Mouse (Mus musculus) midbrain, embryonic 16.5 days (tissue): ENCODE data around the gene Mylpf. TPM values are rescaled to one million over a fixed set of nuclear protein-coding genes. Genes with fewer than 3 reads are reported as not detected.

Experiments
- ATAC-seq: fragments of 200-750 bp; cut with Nextera tagmentation; 2 replicates; pipeline ENCODE4 v1.8.0; 2017; ENCODE audit warnings: moderate TSS enrichment
- H3K27ac ChIP-seq: fragments of 300-500 bp; sonication (generic); 2 replicates; pipeline ENCODE4 v1.5.1; 2014; ENCODE audit warnings: mild to moderate bottlenecking, low read length, mixed read lengths
- H3K27me3 ChIP-seq: fragments of 300-500 bp; sonication (generic); 2 replicates; pipeline ENCODE4 v1.6.1; 2014; ENCODE audit warnings: low read depth, low read length, mixed read lengths; ENCODE audit not compliant: control insufficient read depth, insufficient read depth
- H3K36me3 ChIP-seq: fragments of 300-500 bp; sonication (generic); 2 replicates; pipeline ENCODE4 v1.6.1; 2014; ENCODE audit warnings: mild to moderate bottlenecking, low read length, moderate library complexity, mixed read lengths; ENCODE audit not compliant: control insufficient read depth, insufficient read depth
- H3K4me1 ChIP-seq: fragments of 300-500 bp; sonication (generic); 2 replicates; pipeline ENCODE4 v1.6.1; 2014; ENCODE audit warnings: mild to moderate bottlenecking, low read length, mixed read lengths; ENCODE audit not compliant: control insufficient read depth, insufficient read depth
- H3K4me2 ChIP-seq: fragments of 300-500 bp; sonication (generic); 2 replicates; pipeline ENCODE4 v1.6.1; 2014; ENCODE audit warnings: mild to moderate bottlenecking, low read length, mixed read lengths
- H3K4me3 ChIP-seq: fragments of 300-500 bp; sonication (generic); 2 replicates; pipeline ENCODE4 v1.5.1; 2014; ENCODE audit warnings: low read depth, mild to moderate bottlenecking, low read length, moderate library complexity, mixed read lengths
- H3K9ac ChIP-seq: fragments of 300-500 bp; sonication (generic); 2 replicates; pipeline ENCODE4 v1.6.1; 2014; ENCODE audit warnings: low read depth, low read length, mixed read lengths
- H3K9me3 ChIP-seq: fragments of 300-500 bp; sonication (generic); replicated peaks from 2 replicates; pipeline ENCODE4 v1.6.1; 2014; ENCODE audit warnings: mild to moderate bottlenecking, low read length, mixed read lengths; ENCODE audit not compliant: control insufficient read depth, poor library complexity, severe bottlenecking
- WGBS: fragments of 180-500 bp; shearing (Covaris S2); extraction: QIAGEN DNeasy Blood & Tissue Kit; methylation state at CpG from one replicate; pipeline ENCODE4 v1.1.7; 2014; 5-methylcytosine and 5-hydroxymethylcytosine counted together
- polyA plus RNA-seq: library from polyadenylated mRNA; unstranded; fragments of >200 nt; fragmentation: Nextera tagmentation; extraction: Ambion mirVana; gene quantifications from 2 replicates; pipeline ENCODE4 v1.2.1, GENCODE M21; 2015

Mylpf gene
- polyA plus RNA-seq, 1 experiment from 2014 or later, result 2.8 TPM

DNA sequence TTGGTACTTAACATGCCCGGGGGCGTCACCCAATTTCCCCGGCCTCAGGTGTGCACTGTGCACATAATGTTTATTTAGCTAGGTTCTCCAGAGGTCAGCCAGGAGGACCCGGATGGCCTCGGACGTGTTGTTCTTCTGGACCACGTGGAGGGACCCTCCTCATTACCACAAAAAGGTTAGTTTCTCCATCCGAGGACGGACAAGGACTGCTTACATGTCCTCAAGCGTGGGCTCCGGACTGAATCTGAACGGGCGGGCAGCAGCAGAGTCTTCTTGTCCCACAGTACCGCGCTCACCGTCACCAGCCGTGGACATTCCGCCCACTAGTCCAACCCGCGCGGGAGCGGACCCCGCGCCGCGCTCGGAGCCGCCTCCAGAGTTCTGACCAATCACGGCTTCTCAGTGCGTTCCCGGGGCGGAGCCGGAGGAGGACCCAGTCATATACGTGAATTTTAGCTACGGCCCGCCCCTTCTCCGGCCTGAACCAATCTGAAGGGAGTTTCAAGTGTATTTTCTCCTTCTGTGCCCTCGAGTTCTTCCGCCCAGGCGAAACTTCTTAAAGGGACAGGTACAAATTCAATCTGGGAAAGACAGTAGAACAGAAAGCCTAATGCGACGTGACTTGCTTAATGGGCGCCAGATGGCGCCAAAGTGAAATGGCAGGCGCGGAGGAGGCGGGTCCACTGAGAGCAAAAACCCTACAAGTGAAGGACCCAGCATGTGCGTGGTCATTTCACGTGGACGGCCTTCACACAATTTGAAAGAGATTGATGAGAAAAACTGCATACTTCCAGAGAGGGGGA is 51.8 kb downstream of the Mylpf start, which contains the start of gene Dctpp1:
Gene Dctpp1, minus strand, starts transcription at position 401 of the 803 bp plus-strand sequence.
- peak; percentile 98 for ATAC-seq
- under 1% methylated on average over 50 of the region's 50 CpGs for WGBS
- H3K27ac ChIP-seq, result peak within 1 kb of the TSS; percentile 38; the same call in 1 of the 2 replicates
- peak within 1 kb of the TSS; percentile 59 for H3K4me3 ChIP-seq
- peaks cover 11% of the 10 kb centered on the region for H3K4me1 ChIP-seq
- peak within 1 kb of the TSS; percentile 65 for H3K9ac ChIP-seq
- peak within 1 kb of the TSS; percentile 73 for H3K4me2 ChIP-seq
- H3K9me3 ChIP-seq, result no peaks in the 10 kb centered on the region
- no peaks in the 10 kb centered on the region for H3K36me3 ChIP-seq
- H3K27me3 ChIP-seq, result no peaks in the 10 kb centered on the region

DNA sequence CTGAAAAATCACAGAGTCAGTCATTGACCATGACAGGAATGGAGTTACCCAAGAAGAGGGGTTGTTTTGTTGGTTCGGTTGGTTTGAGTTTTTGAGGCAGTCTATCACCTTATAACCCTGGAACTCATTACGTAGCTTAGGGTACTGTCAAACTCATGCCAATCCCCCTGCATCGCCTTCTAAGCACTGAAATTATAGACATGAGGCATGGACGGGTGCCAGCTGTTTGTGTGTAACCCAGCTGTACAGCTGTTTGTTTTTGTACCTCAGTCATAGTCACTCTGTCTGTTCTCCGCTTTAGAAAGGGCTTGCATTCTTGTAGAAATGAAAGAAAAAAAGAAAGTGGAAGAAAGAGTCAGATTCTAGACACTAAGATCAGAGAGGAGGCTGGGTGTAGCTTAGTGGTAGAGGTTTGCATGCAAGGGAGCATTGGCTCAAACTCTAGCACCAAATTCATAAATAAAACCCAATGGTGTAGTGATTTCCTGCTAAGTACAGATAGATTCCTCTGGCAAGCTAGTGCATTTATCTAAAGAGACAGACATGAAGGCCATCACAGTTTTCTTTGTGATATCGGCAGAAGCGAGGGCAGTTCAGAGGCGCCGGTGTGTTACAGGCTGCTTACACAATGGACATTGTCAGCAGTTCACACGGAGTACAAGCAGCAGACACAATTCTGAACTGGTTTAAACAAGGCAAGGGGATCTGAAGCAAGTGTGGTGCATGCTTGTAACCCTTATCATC is 53.7 kb downstream of the Mylpf start:
- no peak overlapping the region for H3K9ac ChIP-seq
- H3K4me2 ChIP-seq, result no peak overlapping the region
- ATAC-seq, result no peak
- no peaks in the 10 kb centered on the region for H3K27me3 ChIP-seq
- peaks cover 11% of the 10 kb centered on the region for H3K4me1 ChIP-seq
- no peaks in the 10 kb centered on the region for H3K36me3 ChIP-seq
- no peak overlapping the region for H3K27ac ChIP-seq
- no peak overlapping the region for H3K4me3 ChIP-seq
- no peaks in the 10 kb centered on the region for H3K9me3 ChIP-seq
- 86% methylated on average over 10 of the region's 10 CpGs for WGBS

DNA sequence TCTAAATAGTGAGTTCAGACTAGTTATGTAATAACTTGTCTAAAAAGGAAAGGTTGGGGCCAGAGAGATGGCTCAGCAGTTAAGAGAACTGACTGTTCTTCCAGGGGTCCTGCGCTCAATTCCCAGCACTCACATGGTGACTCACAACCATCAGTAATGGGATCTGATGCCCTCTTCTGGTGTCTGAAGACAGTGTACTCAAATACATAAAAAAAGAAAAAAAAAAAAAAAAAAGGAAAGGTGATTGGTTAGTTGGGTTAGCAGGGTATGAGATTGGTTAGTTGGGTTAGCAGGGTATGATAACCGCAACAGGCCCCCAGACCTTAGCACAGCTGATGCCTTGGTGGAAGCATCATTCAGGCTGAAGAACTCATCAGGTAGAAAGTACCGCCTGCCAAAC is 54.8 kb downstream of the Mylpf start:
- H3K4me1 ChIP-seq, result peaks cover 11% of the 10 kb centered on the region
- H3K9ac ChIP-seq, result no peak overlapping the region
- ATAC-seq, result no peak
- H3K27ac ChIP-seq, result no peak overlapping the region
- H3K36me3 ChIP-seq, result 0 out of 2 replicates have a peak, but pooled peaks cover 5% of the 10 kb centered on the region
- peaks cover 4% of the 10 kb centered on the region; the same call in 1 of the 2 replicates for H3K9me3 ChIP-seq
- WGBS, result 96% methylated on average over 3 of the region's 3 CpGs
- no peak overlapping the region for H3K4me3 ChIP-seq
- H3K4me2 ChIP-seq, result no peak overlapping the region
- H3K27me3 ChIP-seq, result no peaks in the 10 kb centered on the region

Other genes with a start within 250 kb of the Mylpf start
- 132 and 141 TPM in 2 replicates for gene Cdipt, start 233.0 kb upstream of the Mylpf start, polyA plus RNA-seq
- gene Cdiptos, start 232.8 kb upstream of the Mylpf start, polyA plus RNA-seq, result 0.69 and 0.96 TPM in 2 replicates
- gene Mvp, start 194.3 kb upstream of the Mylpf start, polyA plus RNA-seq, result 2.9 and 3.2 TPM in 2 replicates
- gene Pagr1b, start 192.4 kb upstream of the Mylpf start, polyA plus RNA-seq, result 0.50 TPM in 1 of 2 replicates, not detected in the other
- 33.8 and 62.5 TPM in 2 replicates for gene Pagr1a, start 191.5 kb upstream of the Mylpf start, polyA plus RNA-seq
- 30.9 and 61.5 TPM in 2 replicates for gene Gm42742, start 187.8 kb upstream of the Mylpf start, polyA plus RNA-seq
- gene Prrt2, start 187.7 kb upstream of the Mylpf start, polyA plus RNA-seq, result 40.9 and 63.3 TPM in 2 replicates
- 46.7 and 51.5 TPM in 2 replicates for gene Maz, start 181.9 kb upstream of the Mylpf start, polyA plus RNA-seq
- 16.6 and 17.6 TPM in 2 replicates for gene Kif22, start 166.4 kb upstream of the Mylpf start, polyA plus RNA-seq
- not detected in 2 replicates for gene Zg16, start 121.6 kb upstream of the Mylpf start, polyA plus RNA-seq
- 1.7 and 2.5 TPM in 2 replicates for gene AI467606, start 117.5 kb upstream of the Mylpf start, polyA plus RNA-seq
- gene Qprt, start 86.7 kb upstream of the Mylpf start, polyA plus RNA-seq, result 0.68 and 0.77 TPM in 2 replicates
- gene Spn, start 71.1 kb upstream of the Mylpf start, polyA plus RNA-seq, result 0.05 TPM in 1 of 2 replicates, not detected in the other
- 76.1 and 85.7 TPM in 2 replicates for gene Cd2bp2, start 12.8 kb upstream of the Mylpf start, polyA plus RNA-seq
- gene Tbc1d10b, start 422 bp upstream of the Mylpf start, polyA plus RNA-seq, result 30.7 and 31.2 TPM in 2 replicates
- 48.7 and 54.9 TPM in 2 replicates for gene Zfp553, start 24.2 kb downstream of the Mylpf start, polyA plus RNA-seq
- gene Sept1, start 24.2 kb downstream of the Mylpf start, polyA plus RNA-seq, result 14.3 and 15.5 TPM in 2 replicates
- 64.5 and 70.4 TPM in 2 replicates for gene Zfp771, start 35.4 kb downstream of the Mylpf start, polyA plus RNA-seq
- gene Dctpp1, start 51.8 kb downstream of the Mylpf start, polyA plus RNA-seq, result 112 and 120 TPM in 2 replicates
- 59.4 and 59.7 TPM in 2 replicates for gene Sephs2, start 65.2 kb downstream of the Mylpf start, polyA plus RNA-seq
- gene Itgal, start 87.4 kb downstream of the Mylpf start, polyA plus RNA-seq, result 0.25 and 0.31 TPM in 2 replicates
- gene Zfp768, start 136.7 kb downstream of the Mylpf start, polyA plus RNA-seq, result 16.3 and 17.7 TPM in 2 replicates
- 10.1 and 10.5 TPM in 2 replicates for gene Zfp747, start 167.2 kb downstream of the Mylpf start, polyA plus RNA-seq
- gene 9130019O22Rik, start 178.3 kb downstream of the Mylpf start, polyA plus RNA-seq, result 4.6 and 5.4 TPM in 2 replicates
- gene E430018J23Rik, start 184.7 kb downstream of the Mylpf start, polyA plus RNA-seq, result 4.9 and 6.3 TPM in 2 replicates
- 4.9 and 5.3 TPM in 2 replicates for gene Zfp764, start 197.9 kb downstream of the Mylpf start, polyA plus RNA-seq
- gene Zfp688, start 213.2 kb downstream of the Mylpf start, polyA plus RNA-seq, result 27.7 and 28.1 TPM in 2 replicates
- 16.5 and 17.6 TPM in 2 replicates for gene Zfp689, start 240.3 kb downstream of the Mylpf start, polyA plus RNA-seq